Comparison of ENCODE assay signal across 18 mouse cellular contexts in genomic region chr19:10699851-10700250, GRCm38 (mm10). TPM values are rescaled to one million over a fixed set of nuclear protein-coding genes. Genes with fewer than 3 reads are reported as not detected.
DNase-seq lines count a peak whose midpoint lies in the region; ATAC-seq lines count a peak whose summit lies in the region.
"Had no signal": no experiment of that assay in that cellular context is flagged by ENCODE, and none has a peak within 500 bp of the region (broad histone marks: within the 10 kb centered on the region; RNA-seq: fewer than 3 reads in every experiment).

No protein-coding gene starts in this region.

- no peak overlapping the region for H3K4me3 ChIP-seq in lung, embryonic 15.5 days
- no peak overlapping the region for H3K4me3 ChIP-seq in intestine, embryonic 16.5 days (ENCODE audit: low read length)
- H3K4me3 ChIP-seq in midbrain, embryonic 16.5 days (ENCODE audit: low read depth, low read length), result no peak overlapping the region
- H3K4me3 ChIP-seq: embryonic facial prominence, embryonic 15.5 days had no signal

- H3K27ac ChIP-seq in lung, embryonic 15.5 days, result peak overlapping the region; percentile 76
- H3K27ac ChIP-seq in intestine, embryonic 16.5 days (ENCODE audit: low read length), result peak overlapping the region; percentile 92
- H3K27ac ChIP-seq in midbrain, embryonic 16.5 days (ENCODE audit: low read length), result peak overlapping the region; percentile 17; the same call in 1 of the 2 replicates
- H3K27ac ChIP-seq: embryonic facial prominence, embryonic 15.5 days had no signal

- intact Hi-C loops in gastrocnemius, postnatal 14 days (cut with DNase I; ENCODE audit: low total_unique reads), result no loop called here

- peak; percentile 3 for DNase-seq in gastrocnemius, postnatal 14 days
- DNase-seq in gastrocnemius, postnatal 4 days (ENCODE audit: low spot score in 2 of 2), result no peak
- DNase-seq in lung, postnatal 4 days, result no peak
- no peak for DNase-seq in thymus, postnatal 25 days
- DNase-seq: adrenal gland, postnatal 25 days; cerebellum, adult 8-10 months; gastrocnemius, postnatal 10 days; kidney, adult 8-10 months; right cerebral cortex, postnatal 14 days had no signal

- H3K4me2 ChIP-seq in lung, embryonic 15.5 days, result no peak overlapping the region; the same call in 1 of the 2 replicates
- peak overlapping the region; percentile 31; the same call in 1 of the 2 replicates for H3K4me2 ChIP-seq in intestine, embryonic 16.5 days (ENCODE audit: low read depth, low read length)
- H3K4me2 ChIP-seq in midbrain, embryonic 16.5 days (ENCODE audit: low read length), result no peak overlapping the region
- H3K4me2 ChIP-seq: embryonic facial prominence, embryonic 15.5 days had no signal

- WGBS in lung, embryonic 15.5 days, result 24% methylated on average over 9 of the region's 9 CpGs
- WGBS in intestine, embryonic 16.5 days, result 23% methylated on average over 9 of the region's 9 CpGs
- 56% methylated on average over 9 of the region's 9 CpGs for WGBS in midbrain, embryonic 16.5 days

- no peak overlapping the region for H3K9ac ChIP-seq in lung, embryonic 15.5 days
- peak overlapping the region; percentile 55 for H3K9ac ChIP-seq in intestine, embryonic 16.5 days (ENCODE audit: low read depth, low read length)
- H3K9ac ChIP-seq in midbrain, embryonic 16.5 days (ENCODE audit: low read depth, low read length), result no peak overlapping the region
- H3K9ac ChIP-seq: embryonic facial prominence, embryonic 15.5 days had no signal

- H3K9me3 ChIP-seq in lung, embryonic 15.5 days, result no peaks in the 10 kb centered on the region
- no peaks in the 10 kb centered on the region for H3K9me3 ChIP-seq in intestine, embryonic 16.5 days (ENCODE audit: control insufficient read depth, low read length)
- H3K9me3 ChIP-seq in midbrain, embryonic 16.5 days (replicated peaks; ENCODE audit: control insufficient read depth, low read length, poor library complexity, severe bottlenecking), result no peaks in the 10 kb centered on the region
- H3K9me3 ChIP-seq: embryonic facial prominence, embryonic 15.5 days had no signal

- peaks cover 48% of the 10 kb centered on the region for H3K4me1 ChIP-seq in lung, embryonic 15.5 days
- peaks cover 61% of the 10 kb centered on the region for H3K4me1 ChIP-seq in intestine, embryonic 16.5 days (ENCODE audit: control insufficient read depth, insufficient read depth, low read length)
- H3K4me1 ChIP-seq in midbrain, embryonic 16.5 days (ENCODE audit: control insufficient read depth, insufficient read depth, low read length), result peaks cover 57% of the 10 kb centered on the region

- H3K36me3 ChIP-seq in lung, embryonic 15.5 days, result no peaks in the 10 kb centered on the region
- no peaks in the 10 kb centered on the region for H3K36me3 ChIP-seq in intestine, embryonic 16.5 days (ENCODE audit: control insufficient read depth, insufficient read depth, low read length)
- H3K36me3 ChIP-seq in midbrain, embryonic 16.5 days (ENCODE audit: control insufficient read depth, insufficient read depth, low read length), result no peaks in the 10 kb centered on the region
- H3K36me3 ChIP-seq: embryonic facial prominence, embryonic 15.5 days had no signal

- no peaks in the 10 kb centered on the region for H3K27me3 ChIP-seq in lung, embryonic 15.5 days
- H3K27me3 ChIP-seq in intestine, embryonic 16.5 days (replicated peaks; ENCODE audit: control insufficient read depth, insufficient read depth, low read length), result no peaks in the 10 kb centered on the region
- H3K27me3 ChIP-seq in midbrain, embryonic 16.5 days (ENCODE audit: control insufficient read depth, insufficient read depth, low read depth, low read length), result no peaks in the 10 kb centered on the region
- H3K27me3 ChIP-seq: embryonic facial prominence, embryonic 15.5 days had no signal

- ATAC-seq in lung, embryonic 15.5 days (ENCODE audit: borderline replicate concordance, extremely low read depth, low FRiP score, low TSS enrichment), result peak; percentile 19; the same call in 1 of the 2 replicates
- ATAC-seq in intestine, embryonic 16.5 days, result peak; percentile 86
- no peak; the same call in 1 of the 2 replicates for ATAC-seq in midbrain, embryonic 16.5 days
- no peak for ATAC-seq in cerebellum, adult (ENCODE audit: insufficient number of reproducible peaks, low FRiP score, low TSS enrichment)

RNA-seq across cellular contexts. Expression of gene Vps37c, which starts 11.3 kb away (rescaled TPM):
- total RNA-seq in gastrocnemius, postnatal 14 days (2021), result 10 to 100 TPM; 15.2 to 22.0 TPM
- 10 to 100 TPM; 24.8 to 25.0 TPM for total RNA-seq in gastrocnemius, postnatal 4 days (2021)
- 30.3 and 33.4 TPM in 2 replicates for polyA plus RNA-seq in lung, embryonic 15.5 days (2015; fragmentation: Nextera tagmentation; extraction: Ambion mirVana)
- polyA plus RNA-seq in intestine, embryonic 16.5 days (2015; fragmentation: Nextera tagmentation; extraction: Ambion mirVana), result 36.2 and 37.6 TPM in 2 replicates
- polyA plus RNA-seq in midbrain, embryonic 16.5 days (2015; fragmentation: Nextera tagmentation; extraction: Ambion mirVana), result 28.6 and 31.2 TPM in 2 replicates

RNA-seq across cellular contexts. Expression of gene Pga5, which starts 22.0 kb away (rescaled TPM):
- total RNA-seq in gastrocnemius, postnatal 14 days (2021), result not detected
- not detected for total RNA-seq in gastrocnemius, postnatal 4 days (2021)
- not detected in 2 replicates for polyA plus RNA-seq in lung, embryonic 15.5 days (2015; fragmentation: Nextera tagmentation; extraction: Ambion mirVana)
- 0.71 and 0.78 TPM in 2 replicates for polyA plus RNA-seq in intestine, embryonic 16.5 days (2015; fragmentation: Nextera tagmentation; extraction: Ambion mirVana)
- polyA plus RNA-seq in midbrain, embryonic 16.5 days (2015; fragmentation: Nextera tagmentation; extraction: Ambion mirVana), result not detected in 2 replicates
- total RNA-seq: adrenal gland, postnatal 25 days; gastrocnemius, postnatal 10 days; layer of hippocampus, postnatal 14 days; liver, adult 2 months had no signal
- polyA plus RNA-seq: C2C12; embryonic facial prominence, embryonic 15.5 days; liver, adult 2 months; neural tube, embryonic 11.5 days had no signal

RNA-seq across cellular contexts. Expression of gene Cd5, which starts 39.0 kb away (rescaled TPM):
- not detected for total RNA-seq in gastrocnemius, postnatal 14 days (2021)
- under 1 TPM; 0.26 to 0.29 TPM for total RNA-seq in gastrocnemius, postnatal 4 days (2021)
- polyA plus RNA-seq in lung, embryonic 15.5 days (2015; fragmentation: Nextera tagmentation; extraction: Ambion mirVana), result 0.45 and 0.91 TPM in 2 replicates
- polyA plus RNA-seq in intestine, embryonic 16.5 days (2015; fragmentation: Nextera tagmentation; extraction: Ambion mirVana), result 0.17 TPM in 1 of 2 replicates, not detected in the other
- polyA plus RNA-seq in midbrain, embryonic 16.5 days (2015; fragmentation: Nextera tagmentation; extraction: Ambion mirVana), result 0.48 and 0.78 TPM in 2 replicates

Comparison
In these comparisons a context has a peak if more than half of its experiments do, and no peak if none do; other contexts are left out.
1. ATAC-seq: peak in lung, embryonic 15.5 days (single experiment) and intestine, embryonic 16.5 days (single experiment); none in midbrain, embryonic 16.5 days (single experiment) and cerebellum, adult (single experiment).
2. H3K27ac ChIP-seq: peak in every context shown above with its lines; median percentile 92 in intestine, embryonic 16.5 days; 76 in lung, embryonic 15.5 days; 17 in midbrain, embryonic 16.5 days.